Mouse (Mus musculus): ENCODE data around the gene Plekhf1. TPM values are rescaled to one million over a fixed set of nuclear protein-coding genes. Genes with fewer than 3 reads are reported as not detected.

The Plekhf1 gene
- polyA plus RNA-seq, 1 experiment from 2014 or later: 18.4 TPM

- peak; percentile 59 for TF ChIP-seq CTCF (IDR thresholded peaks at IDR 0.05)
- CTCF ChIA-PET: interaction anchor here (0.9 to 1.4 kb wide), 3 partner anchors 8 to 76 kb away, joined by 3 to 4 read pairs (median 3); partner anchors contain the start of gene 1600014C10Rik
- POLR2A ChIA-PET: no interaction called here
- no peaks in the 10 kb centered on the region for H3K27me3 ChIP-seq
- in situ Hi-C loops (cut with MboI; ENCODE audit: low pct_unique_long_range_greater_than_20kb): loop anchor here (5.0 kb wide), 1 partner anchor 72 kb away; no protein-coding TSS in a partner anchor
- ATAC-seq (no peak), DNase-seq (ENCODE audit: low read depth, low spot score) (no peak)
Measured at GRCm38 (mm10) chr7:38190056-38190835, 37.6 kb downstream of the Plekhf1 start.

DNA sequence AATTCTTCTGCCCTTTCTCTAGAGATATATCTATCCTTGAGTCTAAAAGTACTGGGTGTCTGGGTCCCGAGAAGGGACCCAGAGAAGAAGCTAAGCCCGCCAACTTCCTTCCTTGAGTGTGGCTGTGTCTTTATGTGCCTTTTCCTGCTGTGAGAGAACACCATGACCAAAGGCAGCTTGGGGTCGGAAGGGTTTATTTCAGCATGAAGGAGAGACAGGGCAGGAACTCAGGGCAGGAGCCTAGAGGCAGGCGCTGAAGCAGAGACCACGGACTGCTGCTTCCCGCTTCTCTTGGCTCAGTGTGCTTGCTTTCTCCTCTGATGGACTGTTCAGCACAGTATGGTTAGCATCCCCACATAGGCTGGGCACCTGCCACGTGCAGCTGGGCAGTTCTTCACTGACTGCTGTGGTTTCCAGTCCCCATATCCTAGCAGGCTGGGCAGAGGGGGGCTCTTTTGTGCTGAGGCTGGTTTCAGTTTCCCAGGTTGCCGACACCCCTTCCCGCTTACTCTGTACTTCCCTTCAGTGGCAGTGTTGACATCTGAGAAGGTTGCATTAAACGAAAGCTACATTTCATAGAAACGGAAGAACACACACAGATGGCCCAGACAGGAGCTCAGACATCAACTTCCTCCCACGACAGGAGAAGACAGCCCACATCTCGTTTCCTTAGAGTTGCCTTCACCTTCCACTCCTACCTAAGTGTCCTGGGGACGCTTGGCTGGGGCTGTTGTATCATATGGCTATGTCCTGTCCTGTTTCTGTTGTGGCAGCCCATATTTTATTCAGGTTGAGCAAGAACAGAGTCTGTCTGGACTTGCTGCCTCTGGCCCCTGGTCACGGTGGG is 38.5 kb downstream of the Plekhf1 start:
- CTCF ChIA-PET: interaction anchor here (1.3 to 3.1 kb wide), 3 partner anchors 12 to 77 kb away, joined by 3 to 24 read pairs (median 4); no protein-coding TSS in a partner anchor
- DNase-seq (ENCODE audit: low read depth, low spot score) (no peak), ATAC-seq (no peak)
- H3K27me3 ChIP-seq: no peaks in the 10 kb centered on the region
- TF ChIP-seq CTCF (IDR thresholded peaks at IDR 0.05): no peak
- POLR2A ChIA-PET: no interaction called here
- in situ Hi-C loops (cut with MboI; ENCODE audit: low pct_unique_long_range_greater_than_20kb): no loop called here

DNA sequence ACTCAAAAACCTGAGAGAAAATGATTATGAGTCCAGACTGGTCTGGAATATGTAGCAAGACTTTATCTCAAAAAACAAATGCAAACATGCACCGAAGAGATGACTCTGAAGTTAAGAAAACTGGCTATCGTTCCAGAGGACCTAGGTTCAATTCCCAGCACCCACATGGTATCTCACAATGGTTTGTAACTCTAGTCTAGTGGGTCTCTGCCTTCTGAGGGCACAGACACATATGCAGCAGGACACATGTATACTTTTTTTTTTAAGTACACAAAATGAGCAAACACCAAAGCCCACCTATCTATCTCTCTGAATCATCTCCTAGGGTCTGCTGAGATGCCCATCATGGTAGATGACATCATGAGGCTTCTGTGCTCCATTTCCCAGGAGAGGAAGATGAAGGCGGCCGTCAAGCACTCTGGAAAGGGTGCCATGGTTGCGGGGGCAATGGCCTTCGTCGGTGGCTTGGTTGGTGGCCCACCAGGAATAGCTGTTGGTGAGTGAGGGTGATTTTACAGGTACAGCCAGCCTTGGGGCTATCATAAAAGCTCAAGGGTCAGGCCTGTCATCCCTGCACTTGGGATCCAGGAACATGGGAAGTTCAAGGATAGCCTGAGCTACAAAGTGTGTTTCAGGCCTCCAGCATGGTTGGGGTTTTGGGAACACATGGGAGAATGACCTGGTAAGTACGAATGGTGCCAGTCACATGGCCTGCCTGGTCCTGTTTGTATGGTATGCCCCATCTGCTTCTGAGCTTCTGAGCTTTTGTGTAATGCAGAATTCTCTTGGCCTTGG is 39.3 kb downstream of the Plekhf1 start:
- DNase-seq (ENCODE audit: low read depth, low spot score): no peak
- no peak for TF ChIP-seq CTCF (IDR thresholded peaks at IDR 0.05)
- POLR2A ChIA-PET: no interaction called here
- CTCF ChIA-PET: interaction anchor here (1.1 to 3.1 kb wide), 3 partner anchors 8 to 15 kb away, joined by 4 to 24 read pairs (median 5); no protein-coding TSS in a partner anchor
- H3K27me3 ChIP-seq: no peaks in the 10 kb centered on the region
- in situ Hi-C loops (cut with MboI; ENCODE audit: low pct_unique_long_range_greater_than_20kb): no loop called here
- ATAC-seq: no peak

GRCm38 (mm10) chr7:38187796-38188195 is 40.0 kb downstream of the Plekhf1 start:
- TF ChIP-seq CTCF (IDR thresholded peaks at IDR 0.05): no peak
- POLR2A ChIA-PET: no interaction called here
- in situ Hi-C loops (cut with MboI; ENCODE audit: low pct_unique_long_range_greater_than_20kb): no loop called here
- DNase-seq (ENCODE audit: low read depth, low spot score) (no peak), ATAC-seq (no peak)
- H3K27me3 ChIP-seq: no peaks in the 10 kb centered on the region
- CTCF ChIA-PET: interaction anchor here (1.1 to 3.1 kb wide), 3 partner anchors 8 to 15 kb away, joined by 4 to 24 read pairs (median 5); no protein-coding TSS in a partner anchor

- ATAC-seq (no peak), DNase-seq (ENCODE audit: low read depth, low spot score) (no peak)
- in situ Hi-C loops (cut with MboI; ENCODE audit: low pct_unique_long_range_greater_than_20kb): no loop called here
- TF ChIP-seq CTCF (IDR thresholded peaks at IDR 0.05): no peak
- POLR2A ChIA-PET: no interaction called here
- H3K27me3 ChIP-seq: no peaks in the 10 kb centered on the region
- CTCF ChIA-PET: interaction anchor here (0.7 to 3.1 kb wide), 3 partner anchors 9 to 79 kb away, joined by 3 to 24 read pairs (median 5); no protein-coding TSS in a partner anchor
Measured at GRCm38 (mm10) chr7:38186861-38187260, 41.0 kb downstream of the Plekhf1 start.

DNA sequence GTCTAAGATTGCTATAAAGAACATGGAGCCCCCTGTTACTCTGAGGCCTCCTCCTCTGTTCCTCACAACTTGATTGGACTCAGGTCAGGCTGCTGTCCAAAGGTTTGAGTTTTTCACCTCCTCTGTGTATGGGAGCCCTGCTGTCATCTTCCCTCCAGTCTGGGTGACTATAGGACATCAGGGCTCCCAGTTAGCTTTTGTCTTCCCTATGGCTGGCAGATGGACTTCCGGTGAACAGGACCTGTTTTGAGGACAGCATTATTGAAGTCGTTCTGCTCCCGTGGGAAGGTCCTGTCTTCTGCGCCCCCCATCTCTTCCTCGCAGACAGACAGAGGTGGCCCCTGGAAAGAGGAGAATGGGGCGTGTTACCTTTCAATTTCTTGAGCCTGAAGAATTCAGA is 43.0 kb downstream of the Plekhf1 start:
- in situ Hi-C loops (cut with MboI; ENCODE audit: low pct_unique_long_range_greater_than_20kb): no loop called here
- CTCF ChIA-PET: interaction anchor here (1.6 to 4.3 kb wide), 4 partner anchors 12 to 87 kb away, joined by 3 to 76 read pairs (median 25); partner anchors contain the start of gene Pop4
- no peaks in the 10 kb centered on the region for H3K27me3 ChIP-seq
- no peak for DNase-seq (ENCODE audit: low read depth, low spot score)
- POLR2A ChIA-PET: interaction anchor here (0.6 to 1.6 kb wide), 2 partner anchors 16 to 26 kb away, joined by 3 to 4 read pairs; no protein-coding TSS in a partner anchor
- no peak for ATAC-seq
- no peak for TF ChIP-seq CTCF (IDR thresholded peaks at IDR 0.05)

DNA sequence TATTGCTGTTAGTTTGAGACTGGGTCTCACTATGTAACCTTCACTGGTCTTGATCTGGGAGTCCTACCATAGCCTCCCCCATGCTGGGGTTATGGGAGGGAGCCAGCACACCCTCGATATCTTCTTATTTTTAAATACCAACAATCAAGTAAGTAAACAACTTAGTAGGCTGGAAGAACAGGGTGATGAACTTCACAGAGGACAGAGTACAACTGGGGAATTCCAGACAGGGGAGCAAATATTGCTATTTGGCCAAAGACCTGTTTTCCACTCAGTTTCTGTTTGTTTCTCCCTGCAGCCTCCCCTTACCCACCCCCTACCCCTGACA is 43.4 kb downstream of the Plekhf1 start:
- ChIA-PET POLR2A (interaction anchor here (0.6 to 1.7 kb wide), 2 partner anchors 16 to 26 kb away, joined by 3 to 7 read pairs; no protein-coding TSS in a partner anchor), CTCF (interaction anchor here (1.2 to 4.3 kb wide), 6 partner anchors 9 to 87 kb away, joined by 3 to 76 read pairs (median 25); partner anchors contain the start of gene Pop4)
- H3K27me3 ChIP-seq: no peaks in the 10 kb centered on the region
- ATAC-seq (no peak), DNase-seq (ENCODE audit: low read depth, low spot score) (no peak)
- no peak for TF ChIP-seq CTCF (IDR thresholded peaks at IDR 0.05)
- in situ Hi-C loops (cut with MboI; ENCODE audit: low pct_unique_long_range_greater_than_20kb): no loop called here

DNA sequence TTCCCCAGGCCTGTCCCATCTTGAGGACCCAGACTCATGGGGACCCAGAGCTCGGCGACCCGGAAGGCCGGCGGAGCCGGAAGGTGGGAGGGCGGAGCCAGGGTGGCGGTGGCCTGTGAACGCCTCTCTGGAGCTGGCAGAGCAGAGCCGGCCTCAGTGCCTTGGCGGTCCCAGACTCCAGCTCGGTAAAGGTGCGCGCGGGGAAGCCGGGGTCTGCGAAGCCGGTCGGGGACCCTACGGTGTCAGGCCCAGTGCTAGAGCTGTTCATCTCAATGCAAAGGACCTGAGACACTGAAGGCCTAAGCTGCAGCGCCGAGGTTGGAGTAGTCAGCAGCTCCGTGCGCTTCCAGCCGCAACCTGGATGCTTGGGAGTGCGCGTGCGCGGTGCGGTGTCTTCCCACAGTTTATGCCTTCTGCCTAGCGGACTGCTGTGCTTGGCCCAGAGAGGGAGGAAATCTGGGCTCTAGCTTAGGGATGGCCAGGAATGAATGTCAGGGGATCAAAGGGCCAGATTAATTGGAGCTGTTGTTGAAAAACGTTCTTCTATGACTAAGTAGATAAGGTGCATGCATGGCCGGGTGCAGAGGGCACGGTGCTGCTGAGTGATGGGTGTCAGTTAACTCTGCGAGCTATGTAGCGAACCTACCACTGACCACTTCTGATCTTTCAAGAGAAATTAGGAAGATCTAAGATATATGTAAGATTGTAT is 44.0 kb downstream of the Plekhf1 start:
- ATAC-seq (peak; percentile 88), DNase-seq (ENCODE audit: low read depth, low spot score) (no peak)
- in situ Hi-C loops (cut with MboI; ENCODE audit: low pct_unique_long_range_greater_than_20kb): no loop called here
- no peak for TF ChIP-seq CTCF (IDR thresholded peaks at IDR 0.05)
- no peaks in the 10 kb centered on the region for H3K27me3 ChIP-seq
- ChIA-PET POLR2A (interaction anchor here (1.7 kb wide), 1 partner anchor 17 kb away, joined by 7 read pairs; no protein-coding TSS in a partner anchor), CTCF (interaction anchor here (1.2 to 4.3 kb wide), 7 partner anchors 10 to 87 kb away, joined by 3 to 76 read pairs (median 16); partner anchors contain the start of gene Pop4)
